Mouse (Mus musculus): Measurements from ENCODE around the gene Grm1. TPM values are rescaled to one million over a fixed set of nuclear protein-coding genes. Genes with fewer than 3 reads are reported as not detected.

Grm1 gene
- polyA plus RNA-seq, 2 experiments from 2014 or later, result not detected

GRCm38 (mm10) chr10:10710837-10711236 lies 371.3 kb downstream of the Grm1 start:
- ATAC-seq, result no peak

- ATAC-seq, result no peak
Observed at GRCm38 (mm10) chr10:10710359-10710758, 371.8 kb downstream of the Grm1 start.

- ATAC-seq, result no peak
Observed at GRCm38 (mm10) chr10:10708031-10708430, 374.1 kb downstream of the Grm1 start.

GRCm38 (mm10) chr10:10701326-10701725 lies 380.8 kb downstream of the Grm1 start:
- no peak for ATAC-seq

- no peak for ATAC-seq
Observed at GRCm38 (mm10) chr10:10700903-10701302, 381.3 kb downstream of the Grm1 start.

- ATAC-seq, result no peak
Observed at GRCm38 (mm10) chr10:10697497-10697896, 384.7 kb downstream of the Grm1 start.

GRCm38 (mm10) chr10:10689668-10690223 lies 392.4 kb downstream of the Grm1 start:
- no peak for ATAC-seq

- ATAC-seq, result no peak
Observed at GRCm38 (mm10) chr10:10688907-10689667, 393.1 kb downstream of the Grm1 start.

GRCm38 (mm10) chr10:10681048-10681447 lies 401.1 kb downstream of the Grm1 start, which contains the start of gene Gm10944:
Gene Gm10944, plus strand, starts transcription at chr10:10681348.
- ATAC-seq, result no peak

- ATAC-seq, result no peak
Observed at GRCm38 (mm10) chr10:10659976-10660375, 422.2 kb downstream of the Grm1 start.

GRCm38 (mm10) chr10:10659161-10659560 lies 423.0 kb downstream of the Grm1 start:
- no peak for ATAC-seq

GRCm38 (mm10) chr10:10656621-10657020 lies 425.5 kb downstream of the Grm1 start:
- ATAC-seq, result no peak

- no peak for ATAC-seq
Observed at GRCm38 (mm10) chr10:10655991-10656390, 426.2 kb downstream of the Grm1 start.

Other genes starting within 250 kb of the Grm1 start
- 10 to 100 TPM; 18.5 to 23.4 TPM for gene Shprh, start 67.1 kb upstream of the Grm1 start, polyA plus RNA-seq (2017; shearing (Covaris generic))
- gene Fbxo30, start 199.0 kb upstream of the Grm1 start, polyA plus RNA-seq (2017; shearing (Covaris generic)), result 1 to 10 TPM; 1.2 to 1.6 TPM